Mouse (Mus musculus) adrenal gland, adult 10 weeks (tissue): ENCODE data around the gene Ms4a12. TPM values are rescaled to one million over a fixed set of nuclear protein-coding genes. Genes with fewer than 3 reads are reported as not detected.

Source experiments
- polyA plus RNA-seq: library from polyadenylated mRNA; stranded (reverse); fragments of 350-450 nt; fragmentation: Illumina TruSeq; extraction: RNeasy Lipid Tissue Mini Kit (QIAGEN cat#74804); gene quantifications from one replicate; pipeline ENCODE4 v1.2.3, GENCODE M21; 2014; ENCODE audit warnings: low read depth, low replicate concordance

Gene Ms4a12
- not detected for polyA plus RNA-seq

DNA sequence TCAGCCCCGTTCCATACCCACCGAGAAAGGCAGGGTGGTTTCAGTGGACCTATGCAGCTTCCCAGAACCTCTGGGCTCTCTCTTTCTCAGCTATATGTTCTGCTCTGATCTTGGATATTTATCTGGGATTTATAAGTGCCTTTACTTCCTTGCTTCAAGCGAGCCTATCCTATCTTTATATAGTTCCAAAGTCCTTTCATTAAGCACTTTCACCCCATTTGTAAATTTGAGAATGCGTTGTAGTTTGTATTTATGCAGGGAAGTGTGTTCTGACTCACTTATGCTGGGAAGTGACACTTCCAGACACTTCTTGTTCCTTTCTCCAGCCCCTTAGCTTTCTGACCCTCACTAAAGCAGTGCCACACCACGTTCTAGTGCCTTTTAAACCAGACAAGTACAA, at the start of gene Ms4a12:
TSS of gene Ms4a12 (minus strand) at position 101 of the 400 bp plus-strand sequence.

DNA sequence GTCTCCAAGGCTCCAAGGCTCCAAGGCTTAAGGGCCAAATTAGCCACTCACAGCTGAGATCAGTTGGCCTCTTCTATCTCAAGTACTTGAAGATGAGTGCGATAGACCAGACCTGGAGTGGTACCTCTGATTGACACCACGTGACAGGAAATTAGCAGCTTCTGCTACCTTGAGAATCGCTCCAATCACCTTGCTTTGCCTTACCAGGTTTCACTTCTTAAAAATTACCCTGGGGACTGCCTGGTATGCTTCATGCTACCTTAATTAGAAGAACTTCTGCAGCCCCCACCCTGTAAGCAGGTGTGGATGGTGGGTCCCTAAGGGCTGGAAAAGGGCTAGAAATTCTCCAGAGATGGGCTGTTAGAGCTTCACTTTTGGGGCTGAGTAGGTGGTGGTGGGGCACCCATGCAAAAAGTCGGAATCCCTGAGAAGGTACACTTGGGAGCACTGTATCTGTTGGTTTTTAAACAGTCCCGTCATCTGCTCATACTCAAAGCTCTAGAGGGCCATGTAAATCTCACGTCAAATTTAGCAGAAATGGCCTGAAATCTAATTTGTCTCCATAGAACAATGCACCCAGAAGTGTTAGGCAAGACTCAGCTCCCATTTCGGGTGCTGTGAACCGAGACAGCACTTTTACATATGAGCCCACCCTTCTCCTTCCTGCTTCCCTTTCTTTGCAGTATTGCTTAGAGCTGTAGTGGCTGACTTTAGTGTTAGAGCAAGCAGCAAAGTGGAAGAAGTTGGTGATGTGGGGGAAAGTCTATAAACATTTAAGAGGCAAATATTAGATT, 34.0 kb upstream of the Ms4a12 start, which contains the start of gene Ms4a1:
TSS of gene Ms4a1 (minus strand) at position 190 of the 794 bp plus-strand sequence.

DNA sequence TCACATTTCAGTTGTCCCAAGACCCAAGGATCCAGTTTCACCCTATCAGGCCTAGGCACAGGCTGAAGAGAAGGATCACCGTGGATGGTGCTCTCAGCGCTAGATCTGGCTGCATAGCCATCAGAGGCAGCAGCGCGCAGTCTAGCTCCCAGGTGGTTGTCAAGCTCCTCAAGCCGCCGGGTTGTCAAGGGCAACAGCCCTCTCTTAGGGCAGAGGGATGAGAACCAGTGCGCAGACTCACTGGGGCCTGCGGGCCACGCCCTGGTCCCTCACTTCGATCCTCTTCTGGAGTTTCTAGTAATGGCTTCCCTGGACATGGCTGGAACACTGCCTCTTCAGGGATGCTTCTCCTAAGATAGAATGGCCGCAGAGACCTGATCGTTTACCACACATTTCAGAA, 35.7 kb downstream of the Ms4a12 start, which contains the start of gene Ms4a13:
TSS of gene Ms4a13 (minus strand) at position 192 of the 400 bp plus-strand sequence.

GRCm38 (mm10) chr19:11165172-11165571, 67.1 kb downstream of the Ms4a12 start, which contains the start of gene 1700025F22Rik:
TSS of gene 1700025F22Rik (minus strand) at chr19:11165320.

Other genes with a start within 250 kb of the Ms4a12 start
- not detected for gene Ms4a15, start 239.2 kb downstream of the Ms4a12 start, polyA plus RNA-seq
- not detected for gene Ms4a18, start 214.4 kb downstream of the Ms4a12 start, polyA plus RNA-seq
- 0.93 TPM for gene Ms4a8a, start 151.3 kb downstream of the Ms4a12 start, polyA plus RNA-seq
- not detected for gene 1700017D01Rik, start 101.6 kb downstream of the Ms4a12 start, polyA plus RNA-seq
- gene 1700025F22Rik, start 67.1 kb downstream of the Ms4a12 start, polyA plus RNA-seq, result not detected
- not detected for gene Ms4a13, start 35.7 kb downstream of the Ms4a12 start, polyA plus RNA-seq
- gene Ms4a1, start 33.8 kb upstream of the Ms4a12 start, polyA plus RNA-seq, result 1.9 TPM
- not detected for gene Ms4a5, start 51.4 kb upstream of the Ms4a12 start, polyA plus RNA-seq
- gene Ms4a14, start 82.0 kb upstream of the Ms4a12 start, polyA plus RNA-seq, result 0.93 TPM
- gene Ms4a7, start 103.7 kb upstream of the Ms4a12 start, polyA plus RNA-seq, result 12.4 TPM
- gene Ms4a4a, start 143.1 kb upstream of the Ms4a12 start, polyA plus RNA-seq, result 17.1 TPM
- gene Ms4a4c, start 172.3 kb upstream of the Ms4a12 start, polyA plus RNA-seq, result 8.2 TPM
- 3.3 TPM for gene Ms4a4b, start 211.1 kb upstream of the Ms4a12 start, polyA plus RNA-seq
- gene Ms4a6c, start 236.9 kb upstream of the Ms4a12 start, polyA plus RNA-seq, result 37.9 TPM